Mouse (Mus musculus) macrophage (primary cell): ENCODE results near the gene Ppp1r26. TPM values are rescaled to one million over a fixed set of nuclear protein-coding genes. Genes with fewer than 3 reads are reported as not detected.

Experiments used
- H3K27ac ChIP-seq: fragments of 350-480 bp; formaldehyde crosslinking; 2 replicates; pipeline ENCODE4 v1.9.0; 2021
- H3K36me3 ChIP-seq: fragments of 350-480 bp; formaldehyde crosslinking; 2 replicates; pipeline ENCODE4 v1.9.0; 2021; ENCODE audit errors: inconsistent target
- H3K4me3 ChIP-seq: fragments of 350-480 bp; formaldehyde crosslinking; 2 replicates; pipeline ENCODE4 v1.9.0; 2021; ENCODE audit errors: inconsistent target
- H3K79me2 ChIP-seq: fragments of 350-480 bp; formaldehyde crosslinking; 2 replicates; pipeline ENCODE4 v1.9.0; 2021; ENCODE audit errors: inconsistent target
- WGBS: methylation state at CpG from one replicate; pipeline ENCODE4 v1.1.7; 2026; ENCODE audit warnings: inconsistent platforms; ENCODE audit not compliant: missing documents; 5-methylcytosine and 5-hydroxymethylcytosine counted together
- polyA plus RNA-seq: library from polyadenylated mRNA; stranded (reverse); fragments of 250-400 nt; gene quantifications from 3 replicates; pipeline ENCODE4 v1.2.4, GENCODE M21; 2018; ENCODE audit warnings: inconsistent platforms

The Ppp1r26 gene
- polyA plus RNA-seq, 1 experiment from 2014 or later: 0.14 TPM

- Histone ChIP-seq H3K4me3 (no peak overlapping the region), H3K36me3 (no peaks in the 10 kb centered on the region), H3K27ac (no peak overlapping the region), H3K79me2 (no peaks in the 10 kb centered on the region)
- 35% methylated on average over 4 of the region's 4 CpGs for WGBS
Observed at GRCm38 (mm10) chr2:28419898-28420297, 26.7 kb upstream of the Ppp1r26 start.

DNA sequence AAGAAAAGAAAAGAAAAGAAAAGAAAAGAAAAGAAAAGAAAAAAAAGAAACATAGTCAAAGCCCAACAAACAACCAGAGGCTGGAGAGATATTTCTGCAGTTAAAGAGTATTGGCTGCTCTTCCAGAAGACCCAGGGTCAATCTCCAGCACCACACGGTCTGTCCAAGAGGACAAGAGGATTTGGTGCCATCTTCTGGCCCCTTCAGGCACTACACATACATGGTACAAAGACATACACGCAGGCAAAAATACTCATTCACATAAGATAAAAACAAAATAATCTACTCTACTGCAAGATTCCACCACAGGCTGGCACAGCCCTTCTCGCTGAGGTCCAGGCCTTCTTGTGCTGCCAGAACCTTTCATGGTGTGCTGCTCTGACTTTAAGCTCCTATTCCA is 23.4 kb upstream of the Ppp1r26 start:
- H3K36me3 ChIP-seq: no peaks in the 10 kb centered on the region
- H3K27ac ChIP-seq: no peak overlapping the region
- no peak overlapping the region for H3K4me3 ChIP-seq
- H3K79me2 ChIP-seq: no peaks in the 10 kb centered on the region
- WGBS: 35% methylated on average over 3 of the region's 3 CpGs

- no peak overlapping the region for H3K4me3 ChIP-seq
- H3K79me2 ChIP-seq: no peaks in the 10 kb centered on the region
- 85% methylated on average over 6 of the region's 6 CpGs for WGBS
- no peak overlapping the region for H3K27ac ChIP-seq
- H3K36me3 ChIP-seq: no peaks in the 10 kb centered on the region
Observed at GRCm38 (mm10) chr2:28427226-28427625, 19.4 kb upstream of the Ppp1r26 start.

GRCm38 (mm10) chr2:28430846-28431245 is 15.8 kb upstream of the Ppp1r26 start:
- no peak overlapping the region for H3K4me3 ChIP-seq
- 85% methylated on average over 6 of the region's 6 CpGs for WGBS
- no peaks in the 10 kb centered on the region for H3K36me3 ChIP-seq
- no peaks in the 10 kb centered on the region for H3K79me2 ChIP-seq
- no peak overlapping the region for H3K27ac ChIP-seq

GRCm38 (mm10) chr2:28432811-28433210 is 13.8 kb upstream of the Ppp1r26 start:
- Histone ChIP-seq H3K36me3 (no peaks in the 10 kb centered on the region), H3K79me2 (no peaks in the 10 kb centered on the region), H3K4me3 (no peak overlapping the region), H3K27ac (peak overlapping the region; percentile 17; the same call in 1 of the 2 replicates)
- 0% methylated on average over 1 of the region's 1 CpGs for WGBS

DNA sequence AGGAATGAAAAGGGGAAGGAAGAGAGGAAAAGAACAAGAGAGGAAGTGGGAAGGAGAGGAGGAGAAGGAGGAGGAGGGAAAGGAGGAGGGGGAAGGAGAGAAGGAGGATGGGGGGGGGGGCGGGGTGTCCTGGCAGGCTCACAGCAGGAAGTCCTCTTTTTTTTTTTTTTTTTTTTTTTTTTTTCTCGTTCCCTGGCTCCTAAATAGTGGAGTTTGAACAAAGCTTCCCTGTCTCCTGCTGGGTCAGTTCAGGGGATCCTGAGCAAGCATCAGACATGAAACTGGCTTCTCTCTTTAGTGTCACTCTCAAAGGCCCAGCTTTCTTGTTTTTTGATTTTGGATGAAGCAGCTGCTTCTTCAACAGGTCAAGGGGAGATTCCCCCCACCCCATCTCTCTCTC is 13.1 kb upstream of the Ppp1r26 start:
- Histone ChIP-seq H3K4me3 (no peak overlapping the region), H3K27ac (no peak overlapping the region), H3K79me2 (no peaks in the 10 kb centered on the region), H3K36me3 (no peaks in the 10 kb centered on the region)
- 10% methylated on average over 2 of the region's 2 CpGs for WGBS

DNA sequence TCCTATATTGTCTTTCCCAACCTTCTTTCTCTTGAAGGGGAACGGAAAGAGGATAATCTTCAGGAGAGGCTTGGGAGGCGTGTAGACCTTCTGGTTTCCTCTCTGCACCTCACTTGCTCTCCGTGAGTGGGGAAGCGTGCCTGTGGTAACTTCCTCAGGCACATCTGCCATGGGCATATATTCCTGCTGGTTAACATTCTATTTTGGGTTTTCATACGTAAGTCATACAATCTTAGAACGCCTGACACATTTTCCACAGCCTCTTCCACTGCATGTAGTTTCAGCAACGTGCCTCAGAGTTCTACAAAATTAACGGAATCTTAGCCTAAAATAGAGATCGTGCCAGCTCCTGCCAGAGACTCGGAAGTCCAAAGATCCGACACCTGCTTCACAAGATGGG is 11.2 kb upstream of the Ppp1r26 start:
- 75% methylated on average over 11 of the region's 11 CpGs for WGBS
- Histone ChIP-seq H3K27ac (no peak overlapping the region), H3K36me3 (no peaks in the 10 kb centered on the region), H3K79me2 (no peaks in the 10 kb centered on the region), H3K4me3 (no peak overlapping the region)

- H3K4me3 ChIP-seq: no peak overlapping the region
- no peaks in the 10 kb centered on the region for H3K36me3 ChIP-seq
- no peak overlapping the region for H3K27ac ChIP-seq
- H3K79me2 ChIP-seq: no peaks in the 10 kb centered on the region
- 32% methylated on average over 6 of the region's 6 CpGs for WGBS
Observed at GRCm38 (mm10) chr2:28440842-28441241, 5.8 kb upstream of the Ppp1r26 start.

DNA sequence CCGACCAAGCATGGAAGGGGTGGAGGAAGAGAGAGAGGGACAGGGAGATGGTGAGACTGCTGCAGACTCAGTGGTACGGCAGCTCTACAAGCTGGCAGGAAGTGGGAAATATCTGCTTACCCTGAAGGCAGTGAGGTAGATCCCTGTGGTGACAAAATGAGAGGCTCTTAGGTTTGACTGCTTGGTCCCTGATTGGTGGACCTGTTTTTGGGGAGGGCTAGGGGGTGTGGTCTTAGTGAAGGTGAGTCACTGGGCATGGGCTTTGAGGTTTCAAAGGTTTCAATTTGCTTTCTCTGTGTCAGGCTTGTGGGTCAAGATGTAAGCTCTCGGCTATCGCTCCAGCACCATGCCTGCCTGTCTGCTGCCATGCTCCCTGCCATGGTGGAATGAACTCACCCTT is 1.5 kb upstream of the Ppp1r26 start:
- Histone ChIP-seq H3K36me3 (no peaks in the 10 kb centered on the region), H3K27ac (no peak overlapping the region), H3K79me2 (no peaks in the 10 kb centered on the region), H3K4me3 (no peak overlapping the region)
- 81% methylated on average over 4 of the region's 4 CpGs for WGBS

DNA sequence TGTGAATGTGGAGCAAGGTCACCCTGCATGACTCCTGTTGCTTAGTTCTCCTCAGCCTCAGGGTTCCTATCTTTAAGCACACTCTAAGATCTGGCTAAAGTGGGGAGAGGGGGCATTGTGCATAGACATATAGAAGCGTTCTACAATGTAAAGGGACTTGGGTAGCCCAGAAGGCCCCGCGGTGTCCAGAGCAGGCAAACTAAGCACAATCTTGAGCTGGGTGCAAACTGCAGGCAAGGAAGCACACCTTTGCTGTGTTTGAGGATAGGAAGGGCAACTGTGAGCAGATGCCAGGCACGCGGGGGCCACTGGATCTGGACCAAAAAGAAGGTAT is 452 bp upstream of the Ppp1r26 start:
- Histone ChIP-seq H3K27ac (no peak overlapping the region), H3K4me3 (no peak overlapping the region), H3K36me3 (no peaks in the 10 kb centered on the region), H3K79me2 (no peaks in the 10 kb centered on the region)
- 11% methylated on average over 5 of the region's 5 CpGs for WGBS

- Histone ChIP-seq H3K4me3 (no peak overlapping the region), H3K36me3 (no peaks in the 10 kb centered on the region), H3K27ac (no peak overlapping the region), H3K79me2 (no peaks in the 10 kb centered on the region)
- WGBS: 25% methylated on average over 11 of the region's 11 CpGs
Observed at GRCm38 (mm10) chr2:28447315-28447670, 693 bp downstream of the Ppp1r26 start.

- H3K79me2 ChIP-seq: no peaks in the 10 kb centered on the region
- 97% methylated on average over 10 of the region's 11 CpGs for WGBS
- H3K36me3 ChIP-seq: no peaks in the 10 kb centered on the region
- no peak overlapping the region for H3K27ac ChIP-seq
- H3K4me3 ChIP-seq: no peak overlapping the region
Observed at GRCm38 (mm10) chr2:28451663-28452062, 5.1 kb downstream of the Ppp1r26 start.

DNA sequence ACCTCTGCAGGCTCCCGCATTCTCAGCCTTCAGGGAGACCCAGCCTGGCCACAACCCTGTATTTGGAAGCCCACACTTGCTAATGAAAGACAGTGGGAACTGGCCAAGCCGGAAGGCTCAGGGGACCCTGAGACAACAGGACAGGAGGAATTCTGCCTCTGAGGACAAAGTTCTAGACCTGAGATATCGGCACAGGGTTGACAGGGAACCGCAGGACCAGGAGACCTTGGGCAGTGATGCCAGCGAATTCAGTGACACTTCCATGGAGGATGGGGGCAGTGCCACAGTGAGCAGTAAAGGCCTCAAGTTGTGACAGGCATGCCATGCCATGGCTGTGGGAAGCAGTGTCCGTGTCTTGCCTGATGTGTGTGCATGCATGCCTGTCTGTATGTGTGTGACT is 6.9 kb downstream of the Ppp1r26 start:
- Histone ChIP-seq H3K36me3 (no peaks in the 10 kb centered on the region), H3K27ac (no peak overlapping the region), H3K79me2 (no peaks in the 10 kb centered on the region), H3K4me3 (no peak overlapping the region)
- 95% methylated on average over 6 of the region's 6 CpGs for WGBS

DNA sequence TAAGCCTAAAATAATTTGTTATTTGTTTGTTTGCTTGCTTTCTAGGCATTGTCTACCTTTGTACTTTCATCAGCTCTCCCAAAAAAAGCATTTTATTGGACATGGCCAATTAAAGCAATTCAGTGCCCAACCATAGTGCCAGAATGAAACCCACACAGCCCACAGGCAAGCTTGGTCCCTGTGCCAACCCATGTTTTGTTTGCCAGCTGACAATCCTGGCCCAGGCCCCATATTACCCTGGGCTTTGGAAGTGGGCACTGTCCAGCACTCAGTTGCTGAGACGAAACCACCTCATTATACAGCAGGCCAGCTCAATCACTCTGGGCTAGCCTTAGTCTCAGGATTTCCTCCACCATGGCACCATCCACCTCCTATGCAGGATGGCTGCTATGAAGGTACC is 10.0 kb downstream of the Ppp1r26 start:
- Histone ChIP-seq H3K4me3 (no peak overlapping the region), H3K79me2 (no peaks in the 10 kb centered on the region), H3K27ac (no peak overlapping the region), H3K36me3 (no peaks in the 10 kb centered on the region)
- WGBS: 100% methylated on average over 1 of the region's 1 CpGs

GRCm38 (mm10) chr2:28463919-28464318 is 17.3 kb downstream of the Ppp1r26 start:
- H3K4me3 ChIP-seq: no peak overlapping the region
- peaks cover 9% of the 10 kb centered on the region; the same call in 1 of the 2 replicates for H3K79me2 ChIP-seq
- H3K36me3 ChIP-seq: no peaks in the 10 kb centered on the region
- WGBS: 73% methylated on average over 3 of the region's 3 CpGs
- no peak overlapping the region for H3K27ac ChIP-seq

DNA sequence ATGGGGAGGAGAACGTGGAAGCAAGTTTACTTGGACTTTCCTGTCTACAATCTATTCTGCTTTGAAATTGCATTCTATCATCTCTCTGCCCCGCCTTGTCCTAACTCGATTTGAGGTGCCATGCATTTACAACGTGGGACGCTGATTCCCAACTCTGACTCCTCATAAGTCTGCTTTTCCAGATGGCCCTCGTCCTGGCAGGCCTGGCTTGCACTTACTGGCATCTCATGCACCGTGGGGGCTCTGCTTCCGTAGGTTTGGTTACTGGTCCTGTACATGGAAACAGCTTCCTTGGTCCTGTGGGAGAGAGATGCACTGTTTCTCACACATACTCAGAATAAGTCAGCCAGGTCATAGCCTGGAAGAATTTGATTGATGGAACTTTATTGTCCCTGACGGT is 18.3 kb downstream of the Ppp1r26 start:
- Histone ChIP-seq H3K27ac (no peak overlapping the region), H3K4me3 (no peak overlapping the region), H3K36me3 (peaks cover 7% of the 10 kb centered on the region; the same call in 1 of the 2 replicates), H3K79me2 (peaks cover 12% of the 10 kb centered on the region; the same call in 1 of the 2 replicates)
- WGBS: 88% methylated on average over 9 of the region's 9 CpGs
